Mouse (Mus musculus) urinary bladder, adult 2 months (tissue): ENCODE data around the gene Palm. TPM values are rescaled to one million over a fixed set of nuclear protein-coding genes. Genes with fewer than 3 reads are reported as not detected.
"Not testable (repeated sequence)": the region's sequence is repeated elsewhere in the genome, so short reads cannot be mapped to it uniquely, and the experiment has no call there.

ENCODE experiments used
- DNase-seq: peaks from one replicate; pipeline ENCODE4 v3.0.0; 2022; ENCODE audit warnings: low spot score
- polyA plus RNA-seq: library from polyadenylated mRNA; depleted of rRNA; stranded (reverse); fragments of >200 nt; gene quantifications from 2 replicates; pipeline ENCODE4 v1.2.3, GENCODE M21; 2012; rRNA removed

The Palm gene
- polyA plus RNA-seq, result 52.6 and 77.5 TPM in 2 replicates

- DNase-seq, result peak; percentile 80
These were observed at the start of gene Palm for GRCm38 (mm10) chr10:79793051-79793737. Gene Palm (plus strand): TSS chr10:79793572.

- DNase-seq, result no peak
These were observed 49.6 kb upstream of the Palm start for GRCm38 (mm10) chr10:79743650-79744365.

GRCm38 (mm10) chr10:79745411-79745810 lies 48.0 kb upstream of the Palm start:
- DNase-seq, result no peak

GRCm38 (mm10) chr10:79745898-79746773 lies 47.2 kb upstream of the Palm start, which contains the start of gene Polrmt:
Gene Polrmt (minus strand): TSS chr10:79746581.
- peak; percentile 80 for DNase-seq

GRCm38 (mm10) chr10:79746774-79747151 lies 46.6 kb upstream of the Palm start:
- DNase-seq, result no peak

- DNase-seq, result no peak
These were observed 44.9 kb upstream of the Palm start for GRCm38 (mm10) chr10:79748496-79748895.

- DNase-seq, result no peak
These were observed 38.4 kb upstream of the Palm start, which contains the start of gene Fgf22 for GRCm38 (mm10) chr10:79754856-79755516. Gene Fgf22 (plus strand): TSS chr10:79755076.

- no peak for DNase-seq
These were observed 37.5 kb upstream of the Palm start for GRCm38 (mm10) chr10:79755854-79756253.

- DNase-seq, result no peak
These were observed 36.7 kb upstream of the Palm start for GRCm38 (mm10) chr10:79756660-79757059.

GRCm38 (mm10) chr10:79759675-79760074 lies 33.7 kb upstream of the Palm start:
- DNase-seq, result not testable (repeated sequence)

GRCm38 (mm10) chr10:79760603-79761143 lies 32.7 kb upstream of the Palm start:
- DNase-seq, result no peak

- no peak for DNase-seq
These were observed 30.5 kb upstream of the Palm start for GRCm38 (mm10) chr10:79762875-79763274.

GRCm38 (mm10) chr10:79764234-79764633 lies 29.1 kb upstream of the Palm start:
- peak; percentile 40 for DNase-seq

GRCm38 (mm10) chr10:79765228-79765745 lies 28.1 kb upstream of the Palm start:
- DNase-seq, result no peak

- DNase-seq, result no peak
These were observed 27.3 kb upstream of the Palm start for GRCm38 (mm10) chr10:79766001-79766507.

- peak; percentile 96 for DNase-seq
These were observed 26.7 kb upstream of the Palm start, which contains the start of gene Rnf126 for GRCm38 (mm10) chr10:79766508-79767325. Gene Rnf126 (minus strand): TSS chr10:79766952.

GRCm38 (mm10) chr10:79767372-79768244 lies 25.8 kb upstream of the Palm start:
- DNase-seq, result peak; percentile 68

GRCm38 (mm10) chr10:79768400-79768799 lies 25.0 kb upstream of the Palm start:
- DNase-seq, result no peak

GRCm38 (mm10) chr10:79769329-79769728 lies 24.0 kb upstream of the Palm start:
- no peak for DNase-seq
